Mouse (Mus musculus) cerebellum, adult 2 months (tissue): ENCODE results near the gene Limch1.

Experiments used
- CTCF ChIP-seq: fragments of 200-500 bp; IDR thresholded peaks from 2 replicates; pipeline ENCODE4 v1.5.1; 2011; ENCODE audit warnings: low read depth, mild to moderate bottlenecking, control low read depth, low read length, moderate library complexity, borderline replicate concordance; ENCODE audit not compliant: insufficient read depth
- POLR2A ChIP-seq: fragments of 200-500 bp; IDR thresholded peaks from 2 replicates; pipeline ENCODE4 v1.6.1; 2011; ENCODE audit warnings: low read length, control low read depth, borderline replicate concordance; ENCODE audit not compliant: insufficient read depth

GRCm38 (mm10) chr5:66756821-66757705 is 11.4 kb downstream of the Limch1 start:
- TF ChIP-seq POLR2A (no peak), CTCF (no peak)
